Mouse (Mus musculus) liver, embryonic 16.5 days (tissue): ENCODE data around the gene Hivep2. TPM values are rescaled to one million over a fixed set of nuclear protein-coding genes. Genes with fewer than 3 reads are reported as not detected.

ENCODE experiments used
- ATAC-seq: fragments of 200-750 bp; cut with Nextera tagmentation; 2 replicates; pipeline ENCODE4 v1.8.0; 2017; ENCODE audit warnings: low read depth, mild to moderate bottlenecking, moderate number of reproducible peaks, moderate library complexity
- H3K27ac ChIP-seq: fragments of 300-500 bp; sonication (generic); 2 replicates; pipeline ENCODE4 v1.5.1; 2014; ENCODE audit warnings: mild to moderate bottlenecking, low read length
- H3K27me3 ChIP-seq: fragments of 300-500 bp; sonication (generic); 2 replicates; pipeline ENCODE4 v1.6.1; 2014; ENCODE audit warnings: low read depth, low read length, mixed read lengths; ENCODE audit not compliant: control insufficient read depth, insufficient read depth
- H3K36me3 ChIP-seq: fragments of 300-500 bp; sonication (generic); 2 replicates; pipeline ENCODE4 v1.6.1; 2014; ENCODE audit warnings: mild to moderate bottlenecking; ENCODE audit not compliant: control insufficient read depth, insufficient read depth
- H3K4me1 ChIP-seq: fragments of 300-500 bp; sonication (generic); 2 replicates; pipeline ENCODE4 v1.6.1; 2014; ENCODE audit warnings: low read depth, low read length, mixed read lengths; ENCODE audit not compliant: control insufficient read depth
- H3K4me2 ChIP-seq: fragments of 300-500 bp; sonication (generic); 2 replicates; pipeline ENCODE4 v1.6.1; 2014; ENCODE audit warnings: low read depth, low read length, mixed read lengths
- H3K4me3 ChIP-seq: fragments of 300-500 bp; sonication (generic); 2 replicates; pipeline ENCODE4 v1.5.1; 2014; ENCODE audit warnings: low read depth, mild to moderate bottlenecking, low read length
- H3K9ac ChIP-seq: fragments of 300-500 bp; sonication (generic); 2 replicates; pipeline ENCODE4 v1.6.1; 2014; ENCODE audit warnings: low read depth, low read length
- H3K9me3 ChIP-seq: fragments of 300-500 bp; sonication (generic); replicated peaks from 2 replicates; pipeline ENCODE4 v1.6.1; 2016; ENCODE audit warnings: low read length; ENCODE audit not compliant: control insufficient read depth
- WGBS: fragments of 180-500 bp; shearing (Covaris S2); extraction: QIAGEN DNeasy Blood & Tissue Kit; methylation state at CpG from one replicate; pipeline ENCODE4 v1.1.7; 2014; ENCODE audit not compliant: insufficient replicate concordance; 5-methylcytosine and 5-hydroxymethylcytosine counted together
- polyA plus RNA-seq: library from polyadenylated mRNA; unstranded; fragments of >200 nt; fragmentation: Nextera tagmentation; extraction: Ambion mirVana; gene quantifications from 2 replicates; pipeline ENCODE4 v1.2.1, GENCODE M21; 2015

Hivep2 gene
- polyA plus RNA-seq, 1 experiment from 2014 or later, result 0.55 TPM

DNA sequence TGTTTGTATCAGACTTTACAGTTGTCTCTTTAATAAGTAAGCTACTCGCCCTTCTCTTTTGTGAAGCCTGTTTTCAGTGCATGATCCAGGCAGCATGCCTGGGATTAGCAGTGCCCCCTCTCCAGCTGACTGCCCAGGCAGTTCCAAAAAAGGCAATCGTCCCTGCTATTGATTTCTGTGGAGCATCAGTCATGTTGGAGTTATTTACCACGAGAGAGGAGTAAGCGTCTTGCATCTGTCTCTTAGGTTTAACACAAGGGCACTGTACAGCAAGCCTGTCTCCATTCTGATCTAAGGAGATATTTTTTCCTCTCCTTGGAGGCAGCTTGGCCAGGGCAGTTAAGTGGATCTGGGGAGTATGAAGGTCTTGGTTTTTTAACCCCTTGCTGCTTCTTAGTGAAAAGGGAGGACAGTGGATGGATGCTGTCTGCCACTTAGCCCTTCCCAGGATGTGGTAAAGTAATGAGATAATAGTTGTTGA, 80.3 kb downstream of the Hivep2 start:
- ATAC-seq, result no peak
- Histone ChIP-seq H3K4me3 (no peak overlapping the region), H3K4me2 (no peak overlapping the region), H3K9ac (no peak overlapping the region), H3K36me3 (no peaks in the 10 kb centered on the region), H3K9me3 (no peaks in the 10 kb centered on the region), H3K27me3 (no peaks in the 10 kb centered on the region), H3K4me1 (no peaks in the 10 kb centered on the region), H3K27ac (no peak overlapping the region)
- WGBS, result 22% methylated on average over 4 of the region's 4 CpGs

DNA sequence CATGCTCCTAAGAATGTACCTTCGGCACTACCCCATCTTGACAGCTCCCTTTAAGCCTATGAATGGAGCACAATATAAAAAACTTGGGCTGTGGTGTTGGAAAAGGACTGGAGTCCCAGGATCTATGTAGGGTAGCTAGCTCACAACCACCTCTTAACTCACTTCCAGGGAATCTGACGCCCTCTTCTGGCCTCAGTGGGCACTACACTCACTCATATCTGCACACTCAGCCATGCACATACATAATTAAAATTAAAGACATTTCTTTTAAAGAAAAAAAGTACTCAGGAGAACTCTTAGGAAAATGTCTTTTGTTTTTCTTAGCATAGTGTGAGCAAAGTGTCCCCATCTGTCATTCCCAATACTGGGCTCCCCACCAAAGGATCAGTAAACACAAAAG, 81.1 kb downstream of the Hivep2 start:
- Histone ChIP-seq H3K27me3 (no peaks in the 10 kb centered on the region), H3K4me1 (no peaks in the 10 kb centered on the region), H3K4me2 (no peak overlapping the region), H3K4me3 (no peak overlapping the region), H3K36me3 (no peaks in the 10 kb centered on the region), H3K9me3 (no peaks in the 10 kb centered on the region), H3K9ac (no peak overlapping the region), H3K27ac (no peak overlapping the region)
- 60% methylated on average over 2 of the region's 2 CpGs for whole genome bisulfite sequencing
- no peak for ATAC-seq

- Histone ChIP-seq H3K9me3 (no peaks in the 10 kb centered on the region), H3K9ac (no peak overlapping the region), H3K36me3 (no peaks in the 10 kb centered on the region), H3K4me2 (no peak overlapping the region), H3K27ac (no peak overlapping the region), H3K4me1 (no peaks in the 10 kb centered on the region), H3K27me3 (no peaks in the 10 kb centered on the region), H3K4me3 (no peak overlapping the region)
- ATAC-seq, result peak; percentile 32; the same call in 1 of the 2 replicates
- WGBS, result 55% methylated on average over 2 of the region's 2 CpGs
Measured at GRCm38 (mm10) chr10:14047661-14048060, 81.8 kb downstream of the Hivep2 start.

DNA sequence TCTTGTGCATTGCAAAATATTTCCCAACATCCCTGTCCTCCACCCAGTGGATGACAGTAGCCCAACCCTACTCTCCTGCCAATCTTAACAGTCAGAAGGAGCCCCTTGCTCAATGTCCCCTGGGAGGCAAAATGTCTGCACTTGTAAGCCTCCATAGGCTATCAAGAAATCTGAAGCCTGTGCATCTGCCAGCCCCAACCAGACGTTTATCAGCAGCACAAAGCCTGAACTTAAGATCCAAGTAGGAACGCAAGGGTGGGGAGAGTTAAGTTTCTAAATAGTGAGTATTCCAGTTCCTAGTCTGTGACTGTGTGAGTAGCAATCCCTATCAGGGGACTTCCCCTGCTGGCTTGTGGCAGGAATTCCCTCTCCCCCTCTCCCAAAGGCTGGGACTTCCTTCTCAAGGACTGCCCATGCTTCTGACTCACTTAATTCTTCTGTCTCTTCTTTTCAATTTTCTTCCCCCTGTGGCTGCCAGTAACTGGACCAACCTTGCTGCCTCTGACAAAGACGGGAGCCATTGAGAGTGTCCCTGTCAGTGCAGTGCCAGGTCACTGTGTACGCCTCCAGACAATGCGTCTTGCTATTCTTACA, 82.5 kb downstream of the Hivep2 start:
- no peak for ATAC-seq
- no peak overlapping the region for H3K27ac ChIP-seq
- no peak overlapping the region for H3K4me2 ChIP-seq
- 56% methylated on average over 5 of the region's 5 CpGs for WGBS
- H3K9ac ChIP-seq, result no peak overlapping the region
- no peak overlapping the region for H3K4me3 ChIP-seq
- no peaks in the 10 kb centered on the region for H3K27me3 ChIP-seq
- no peaks in the 10 kb centered on the region for H3K4me1 ChIP-seq
- no peaks in the 10 kb centered on the region for H3K9me3 ChIP-seq
- no peaks in the 10 kb centered on the region for H3K36me3 ChIP-seq

DNA sequence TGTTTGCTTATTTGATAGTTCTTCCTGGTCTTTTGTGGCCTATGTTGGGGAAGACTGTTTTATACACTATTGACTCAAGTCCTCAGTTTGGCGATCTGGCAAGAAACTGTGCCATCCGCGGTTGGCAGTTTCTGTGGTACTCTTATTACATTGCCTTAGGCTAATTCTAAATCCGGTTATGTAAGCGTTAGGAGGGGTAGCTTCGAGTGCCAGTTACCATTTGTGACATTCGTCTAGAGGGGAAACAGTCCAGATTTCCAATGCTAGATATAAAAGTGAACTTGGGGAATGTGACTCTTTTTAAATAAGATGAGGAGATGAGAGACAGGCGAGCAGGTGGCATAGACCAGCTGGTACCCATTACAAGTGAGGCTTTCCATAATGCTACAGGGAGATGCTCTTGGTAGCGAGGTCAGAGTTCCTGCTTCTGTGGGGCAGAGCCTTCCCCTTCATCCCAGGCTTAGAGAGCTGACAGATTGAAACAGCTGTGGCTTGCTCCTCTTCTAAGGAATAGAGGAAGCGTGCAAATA, 83.1 kb downstream of the Hivep2 start:
- Histone ChIP-seq H3K36me3 (no peaks in the 10 kb centered on the region), H3K27ac (no peak overlapping the region), H3K27me3 (no peaks in the 10 kb centered on the region), H3K4me2 (no peak overlapping the region), H3K4me3 (no peak overlapping the region), H3K4me1 (no peaks in the 10 kb centered on the region), H3K9me3 (no peaks in the 10 kb centered on the region), H3K9ac (no peak overlapping the region)
- no peak for ATAC-seq
- WGBS, result 71% methylated on average over 10 of the region's 10 CpGs

GRCm38 (mm10) chr10:14049686-14050085, 83.8 kb downstream of the Hivep2 start:
- H3K4me3 ChIP-seq, result no peak overlapping the region
- H3K4me2 ChIP-seq, result no peak overlapping the region
- ATAC-seq, result no peak
- no peak overlapping the region for H3K27ac ChIP-seq
- H3K4me1 ChIP-seq, result no peaks in the 10 kb centered on the region
- H3K9me3 ChIP-seq, result no peaks in the 10 kb centered on the region
- no peaks in the 10 kb centered on the region for H3K36me3 ChIP-seq
- no peaks in the 10 kb centered on the region for H3K27me3 ChIP-seq
- 71% methylated on average over 6 of the region's 6 CpGs for WGBS
- no peak overlapping the region for H3K9ac ChIP-seq

GRCm38 (mm10) chr10:14050586-14050985, 84.7 kb downstream of the Hivep2 start:
- no peaks in the 10 kb centered on the region for H3K4me1 ChIP-seq
- no peak overlapping the region for H3K9ac ChIP-seq
- no peak for ATAC-seq
- no peaks in the 10 kb centered on the region for H3K36me3 ChIP-seq
- 58% methylated on average over 8 of the region's 8 CpGs for WGBS
- no peaks in the 10 kb centered on the region for H3K27me3 ChIP-seq
- no peak overlapping the region for H3K4me2 ChIP-seq
- H3K27ac ChIP-seq, result no peak overlapping the region
- no peaks in the 10 kb centered on the region for H3K9me3 ChIP-seq
- no peak overlapping the region for H3K4me3 ChIP-seq

GRCm38 (mm10) chr10:14052109-14052689, 86.3 kb downstream of the Hivep2 start:
- no peak for ATAC-seq
- WGBS, result 61% methylated on average over 8 of the region's 8 CpGs

GRCm38 (mm10) chr10:14054860-14055259, 89.0 kb downstream of the Hivep2 start:
- Histone ChIP-seq H3K9ac (no peak overlapping the region), H3K4me2 (no peak overlapping the region), H3K36me3 (no peaks in the 10 kb centered on the region), H3K4me1 (no peaks in the 10 kb centered on the region; the same call in 1 of the 2 replicates), H3K27ac (no peak overlapping the region), H3K4me3 (no peak overlapping the region), H3K9me3 (no peaks in the 10 kb centered on the region), H3K27me3 (no peaks in the 10 kb centered on the region)
- no peak for ATAC-seq
- WGBS, result 64% methylated on average over 4 of the region's 4 CpGs

More at GRCm38 (mm10) chr10:14052109-14052689, 86.3 kb downstream of the Hivep2 start:
- H3K9me3 ChIP-seq, result no peaks in the 10 kb centered on the region
- no peaks in the 10 kb centered on the region; the same call in 1 of the 2 replicates for H3K4me1 ChIP-seq
- H3K27me3 ChIP-seq, result no peaks in the 10 kb centered on the region
- no peaks in the 10 kb centered on the region for H3K36me3 ChIP-seq
- no peak overlapping the region for H3K4me3 ChIP-seq
- no peak overlapping the region for H3K4me2 ChIP-seq
- H3K9ac ChIP-seq, result no peak overlapping the region
- H3K27ac ChIP-seq, result no peak overlapping the region
